Mouse (Mus musculus) olfactory bulb, adult 2 months (tissue): ENCODE measurements around the gene Galt. TPM values are rescaled to one million over a fixed set of nuclear protein-coding genes. Genes with fewer than 3 reads are reported as not detected.

Experiments used
- H3K27ac ChIP-seq: fragments of 200-500 bp; 2 replicates; pipeline ENCODE4 v1.5.1; 2012; ENCODE audit warnings: low read depth, low read length; ENCODE audit not compliant: insufficient read depth
- H3K4me1 ChIP-seq: fragments of 200-500 bp; 2 replicates; pipeline ENCODE4 v1.6.1; 2012; ENCODE audit warnings: low read length; ENCODE audit not compliant: control insufficient read depth, insufficient read depth
- H3K4me3 ChIP-seq: fragments of 200-500 bp; 2 replicates; pipeline ENCODE4 v1.5.1; 2012; ENCODE audit warnings: mild to moderate bottlenecking, low read depth, low read length, moderate library complexity; ENCODE audit not compliant: insufficient read depth
- CTCF ChIP-seq: fragments of 200-500 bp; IDR thresholded peaks from 2 replicates; pipeline ENCODE4 v1.5.1; 2012; ENCODE audit warnings: low read depth, mild to moderate bottlenecking, low read length, moderate library complexity; ENCODE audit not compliant: insufficient read depth
- POLR2A ChIP-seq: fragments of 200-500 bp; IDR thresholded peaks from 2 replicates; pipeline ENCODE4 v1.6.1; 2012; ENCODE audit warnings: mild to moderate bottlenecking, low read depth, low read length, moderate library complexity; ENCODE audit not compliant: insufficient read depth
- WGBS: fragments of 180-500 bp; shearing (Covaris S2); methylation state at CpG from one replicate; pipeline ENCODE4 v1.1.7; 2018; 5-methylcytosine and 5-hydroxymethylcytosine counted together
- polyA plus RNA-seq: library from polyadenylated mRNA; stranded (reverse); fragments of >200 nt; gene quantifications from 2 replicates; pipeline ENCODE4 v1.2.4, GENCODE M21; 2012; ENCODE audit warnings: low replicate concordance; ENCODE audit not compliant: missing spikeins, insufficient read depth, insufficient read length

Galt gene
- polyA plus RNA-seq, 1 experiment = not detected

DNA sequence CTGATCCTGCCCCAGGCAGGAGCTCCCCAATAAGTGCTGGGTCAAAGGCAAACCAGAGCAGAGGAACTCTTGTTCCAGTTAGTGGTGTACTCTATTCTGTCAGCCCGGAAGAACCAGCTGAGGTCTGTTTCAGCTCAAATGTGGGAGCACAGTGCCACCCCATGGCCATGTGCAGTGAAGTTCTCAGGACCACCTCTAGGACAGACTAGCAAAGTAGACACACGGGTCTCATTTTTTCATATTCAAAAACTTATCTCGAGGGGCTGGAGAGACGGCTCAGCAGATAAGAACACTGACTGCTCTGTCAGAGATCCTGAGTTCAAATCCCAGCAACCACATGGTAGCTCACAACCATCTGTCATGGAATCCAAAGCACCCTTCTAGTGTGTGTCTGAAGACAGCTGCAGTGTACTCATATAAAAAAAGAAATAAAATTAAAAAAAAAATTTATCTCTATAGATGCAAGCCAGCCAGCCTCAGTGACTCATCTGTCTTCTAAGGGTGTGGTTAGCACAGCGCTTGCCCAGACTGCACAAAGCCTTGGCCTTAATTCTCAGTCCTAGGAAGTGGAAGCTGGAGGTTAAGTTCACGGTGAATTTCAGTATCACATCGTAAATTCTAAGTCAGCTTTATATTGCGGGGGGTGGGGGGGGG, 17.3 kb upstream of the Galt start:
- WGBS = 43% methylated on average over 8 of the region's 8 CpGs

DNA sequence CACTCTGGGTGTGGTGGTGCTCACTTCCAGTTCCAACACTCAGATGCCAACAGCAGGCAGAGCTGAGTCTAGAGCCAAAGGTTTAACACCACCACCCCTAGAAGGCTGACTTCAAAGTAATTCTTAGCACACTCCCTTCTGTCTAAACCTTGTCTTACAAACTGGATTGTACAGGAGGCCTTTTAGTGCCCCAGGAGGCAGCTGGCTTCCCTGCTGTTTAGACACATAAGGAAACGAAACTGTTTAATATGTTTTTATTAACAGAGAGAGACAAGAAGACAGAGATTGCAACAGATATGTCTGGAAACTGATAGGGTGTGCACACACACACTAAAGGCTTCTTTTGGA, 16.8 kb upstream of the Galt start:
- Histone ChIP-seq H3K4me1 (peaks cover 5% of the 10 kb centered on the region), H3K4me3 (no peak overlapping the region), H3K27ac (no peak overlapping the region)
- WGBS = 76% methylated on average over 1 of the region's 1 CpGs
- no peak for TF ChIP-seq POLR2A
- TF ChIP-seq CTCF = no peak

More for the DNA sequence above, 17.3 kb upstream of the Galt start:
- Histone ChIP-seq H3K4me3 (no peak overlapping the region), H3K27ac (no peak overlapping the region), H3K4me1 (peaks cover 5% of the 10 kb centered on the region)
- TF ChIP-seq POLR2A (no peak), CTCF (peak; percentile 52)

DNA sequence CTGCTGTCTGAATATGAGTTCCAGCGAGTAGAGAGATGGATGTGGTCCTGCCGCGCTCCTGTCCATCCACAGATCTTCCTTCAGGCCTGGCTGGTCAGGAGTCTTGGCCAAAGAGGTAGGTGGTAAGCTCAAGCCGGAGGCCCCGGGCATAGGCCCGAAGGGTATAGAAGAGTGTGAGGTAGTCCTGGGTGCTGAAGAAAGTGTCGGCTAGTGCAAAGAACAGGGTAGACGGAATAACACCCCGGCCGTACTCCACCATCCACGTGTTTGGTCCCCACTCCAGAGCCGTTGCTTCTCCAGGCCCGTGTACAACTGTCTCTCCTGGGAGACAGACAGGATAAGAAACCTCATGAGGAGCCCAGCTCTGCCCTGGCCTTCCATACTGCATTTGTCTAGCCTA, 15.8 kb upstream of the Galt start:
- Histone ChIP-seq H3K4me3 (no peak overlapping the region), H3K27ac (no peak overlapping the region), H3K4me1 (peaks cover 5% of the 10 kb centered on the region)
- TF ChIP-seq CTCF (no peak), POLR2A (no peak)
- WGBS = 93% methylated on average over 13 of the region's 13 CpGs

DNA sequence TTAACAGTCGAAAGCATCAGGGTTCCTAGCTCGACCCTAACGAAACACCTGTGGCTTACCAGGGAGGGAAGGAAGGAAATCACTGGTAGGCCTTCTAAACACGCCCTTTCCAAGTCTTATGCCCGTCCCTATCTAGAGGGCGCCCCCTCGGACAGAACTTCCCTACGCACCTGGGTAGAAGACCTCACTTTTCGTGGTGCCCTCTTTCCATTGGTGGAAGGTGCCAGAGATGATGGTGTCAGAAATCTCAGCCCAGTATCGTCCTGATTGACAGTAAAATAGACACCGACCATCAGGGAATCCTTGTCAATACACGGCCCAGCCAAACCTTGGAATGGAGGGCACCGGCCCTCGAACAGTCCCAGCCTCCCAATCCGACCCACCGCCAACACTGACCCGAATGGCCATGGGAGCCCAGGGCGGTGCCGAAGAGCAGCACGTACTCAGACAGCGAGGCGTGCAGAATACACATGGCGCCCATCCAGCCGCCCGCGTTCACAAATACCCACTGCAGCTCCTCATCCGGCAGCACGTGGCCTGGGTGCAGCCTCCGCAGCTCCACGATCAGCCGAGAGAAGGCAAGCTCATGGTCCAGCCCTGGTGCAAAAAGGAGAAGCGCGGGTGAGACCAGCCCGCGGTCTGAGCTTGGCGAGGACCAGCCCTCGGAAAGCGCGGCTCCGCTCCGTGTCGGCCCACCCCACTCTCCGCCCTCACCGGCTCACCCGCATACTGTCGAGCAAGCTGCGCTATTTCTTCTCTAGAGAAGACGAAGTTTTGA, 14.5 kb upstream of the Galt start:
- Histone ChIP-seq H3K27ac (peak overlapping the region; percentile 41; the same call in 1 of the 2 replicates), H3K4me1 (peaks cover 5% of the 10 kb centered on the region), H3K4me3 (peak overlapping the region; percentile 77)
- no peak for TF ChIP-seq POLR2A
- TF ChIP-seq CTCF = peak; percentile 30; the same call in 1 of the 2 replicates
- 1% methylated on average over 48 of the region's 48 CpGs for WGBS

DNA sequence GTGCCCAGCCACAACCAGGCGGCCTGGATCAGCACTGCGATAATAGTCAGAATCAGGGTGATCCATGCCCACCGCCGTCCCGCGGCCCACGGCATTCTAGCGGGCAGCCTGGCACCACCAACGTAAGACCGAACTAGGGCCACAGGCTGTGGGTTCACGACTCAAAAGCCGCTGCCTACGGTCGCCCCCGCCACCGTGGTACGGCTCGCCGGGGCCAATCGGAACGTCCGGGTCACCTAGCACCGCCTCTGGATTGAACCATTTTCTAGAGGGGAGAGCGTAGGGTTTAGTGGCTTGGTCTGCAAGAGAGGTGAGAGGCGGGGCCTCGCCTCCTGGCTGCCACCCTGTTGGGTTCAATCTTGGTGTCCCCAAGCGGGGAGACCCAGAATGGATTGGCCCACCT, 13.9 kb upstream of the Galt start:
- H3K27ac ChIP-seq = peak overlapping the region; percentile 41; the same call in 1 of the 2 replicates
- H3K4me3 ChIP-seq = peak overlapping the region; percentile 77
- no peak for TF ChIP-seq CTCF
- peak; percentile 93 for TF ChIP-seq POLR2A
- H3K4me1 ChIP-seq = peaks cover 5% of the 10 kb centered on the region
- 0% methylated on average over 27 of the region's 27 CpGs for WGBS

DNA sequence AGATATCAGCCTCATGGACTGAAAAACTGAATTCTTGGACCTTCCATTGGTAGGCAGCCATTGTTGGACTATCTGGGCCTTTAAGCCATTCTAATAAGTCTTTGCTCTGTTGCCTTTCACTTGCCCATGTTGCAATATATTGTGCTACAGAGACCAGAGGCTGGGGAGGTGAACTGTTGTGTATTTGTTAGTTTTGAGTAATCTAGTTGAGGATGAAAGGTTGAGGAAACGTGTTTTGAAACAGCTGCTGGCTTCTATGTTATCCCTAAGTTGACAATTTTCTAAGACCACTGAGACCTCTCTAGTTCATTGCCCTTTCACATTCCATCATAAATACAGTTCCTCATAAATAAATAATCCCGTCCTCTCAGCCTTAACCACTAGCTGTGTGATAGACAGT, 10.9 kb upstream of the Galt start:
- 85% methylated on average over 2 of the region's 2 CpGs for WGBS
- Histone ChIP-seq H3K27ac (no peak overlapping the region), H3K4me3 (no peak overlapping the region), H3K4me1 (peaks cover 5% of the 10 kb centered on the region)
- TF ChIP-seq POLR2A (no peak), CTCF (no peak)

DNA sequence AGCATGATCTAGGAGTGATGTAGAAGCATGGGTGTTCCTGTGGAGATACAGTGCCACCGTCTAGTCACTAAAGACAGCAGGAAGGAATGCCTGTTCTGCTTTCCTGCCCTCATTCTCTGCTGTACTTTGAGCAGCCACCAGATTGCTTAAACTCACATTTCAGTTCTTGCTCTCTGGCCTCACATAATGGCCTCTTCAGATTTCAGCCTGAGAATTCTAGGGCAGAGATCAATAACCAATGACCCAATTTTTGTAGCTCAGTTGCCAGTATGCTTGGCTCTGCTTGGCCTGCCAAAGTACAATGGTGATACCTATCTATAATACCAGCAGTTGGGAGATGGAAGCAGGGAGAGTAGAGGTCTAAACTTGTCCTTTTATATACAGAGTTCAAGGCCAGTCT, 10.0 kb upstream of the Galt start:
- peaks cover 5% of the 10 kb centered on the region for H3K4me1 ChIP-seq
- 71% methylated on average over 1 of the region's 1 CpGs for WGBS
- no peak overlapping the region for H3K27ac ChIP-seq
- H3K4me3 ChIP-seq = no peak overlapping the region
- TF ChIP-seq CTCF (no peak), POLR2A (no peak)

DNA sequence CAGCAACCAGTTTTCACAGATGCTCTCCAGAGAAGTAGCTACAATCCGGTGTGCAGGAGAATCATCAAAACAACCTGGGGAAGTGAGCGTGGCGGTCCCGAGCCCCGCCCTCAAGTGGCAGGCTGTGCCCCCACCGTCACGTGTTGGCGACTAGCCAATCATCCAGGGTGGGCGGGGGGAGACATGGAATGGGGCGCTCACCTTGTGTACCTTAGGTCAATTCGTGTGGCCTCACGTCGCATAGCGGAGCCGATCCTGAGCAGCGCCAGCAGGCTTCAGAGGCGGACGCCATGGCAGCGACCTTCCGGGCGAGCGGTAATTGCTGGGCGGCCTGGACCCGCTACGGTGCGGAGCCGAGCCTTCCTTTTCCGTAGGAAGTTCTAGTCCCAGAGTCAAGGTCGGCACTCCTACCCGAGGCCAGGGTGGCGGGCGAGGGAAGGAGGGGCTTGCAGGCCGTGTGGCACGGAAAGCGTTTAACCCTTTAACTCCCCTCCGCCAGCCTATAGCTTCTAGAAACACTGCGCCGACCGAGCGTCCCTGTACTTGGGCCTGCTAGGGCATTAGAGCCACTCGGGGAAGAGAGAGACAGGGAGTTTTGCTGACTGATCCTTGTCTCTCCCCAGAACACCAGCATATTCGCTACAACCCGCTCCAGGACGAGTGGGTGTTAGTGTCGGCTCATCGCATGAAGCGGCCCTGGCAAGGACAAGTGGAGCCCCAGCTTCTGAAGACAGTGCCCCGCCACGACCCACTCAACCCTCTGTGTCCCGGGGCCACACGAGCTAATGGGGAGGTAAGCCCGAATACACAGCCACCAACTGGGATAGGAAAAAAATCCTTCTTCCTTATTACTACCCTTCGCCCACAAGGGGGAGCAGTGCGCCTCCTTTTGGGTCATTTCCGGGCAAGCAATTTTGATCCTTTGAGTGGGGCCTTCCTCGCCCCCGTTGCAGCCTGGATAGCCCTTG, 594 bp downstream of the Galt start, which contains the start of gene Sigmar1:
TSS of gene Sigmar1 (minus strand) at position 820 of the 968 bp plus-strand sequence.
- H3K4me1 ChIP-seq = peaks cover 19% of the 10 kb centered on the region
- peak; percentile 28 for TF ChIP-seq CTCF
- no peak for TF ChIP-seq POLR2A
- peak within 1 kb of the TSS; percentile 72 for H3K4me3 ChIP-seq
- under 1% methylated on average over 57 of the region's 57 CpGs for WGBS
- peak within 1 kb of the TSS; percentile 76 for H3K27ac ChIP-seq

DNA sequence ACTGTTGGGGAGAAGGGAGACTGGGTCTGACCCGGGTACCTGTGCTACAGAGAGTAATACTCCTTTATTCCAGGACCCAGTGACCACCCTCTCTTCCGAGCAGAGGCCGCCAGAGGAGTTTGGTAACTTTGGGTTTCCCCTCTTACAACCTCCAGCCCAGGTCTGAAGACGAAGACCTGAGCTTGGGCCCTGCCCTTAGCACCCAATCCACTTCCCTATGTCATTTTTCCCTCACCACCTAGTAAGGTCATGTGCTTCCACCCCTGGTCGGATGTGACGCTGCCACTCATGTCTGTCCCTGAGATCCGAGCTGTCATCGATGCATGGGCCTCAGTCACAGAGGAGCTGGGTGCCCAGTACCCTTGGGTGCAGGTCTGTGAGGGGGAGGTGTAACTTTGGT, 1.4 kb downstream of the Galt start:
- no peak for TF ChIP-seq POLR2A
- no peak for TF ChIP-seq CTCF
- 75% methylated on average over 8 of the region's 8 CpGs for WGBS
- Histone ChIP-seq H3K27ac (no peak overlapping the region; the same call in 1 of the 2 replicates), H3K4me3 (peak overlapping the region; percentile 72), H3K4me1 (peaks cover 23% of the 10 kb centered on the region)
